Mouse (Mus musculus) megakaryocyte-erythroid progenitor cell, adult 5-6 weeks (primary cell): ENCODE measurements around the gene Trpm2. TPM values are rescaled to one million over a fixed set of nuclear protein-coding genes. Genes with fewer than 3 reads are reported as not detected.

Experiments
- ATAC-seq: replicated peaks from 2 replicates; pipeline ENCODE4 v1.8.0; 2016; ENCODE audit warnings: mild to moderate bottlenecking, inconsistent platforms; ENCODE audit not compliant: severe bottlenecking, poor library complexity, low FRiP score, low TSS enrichment
- total RNA-seq, 2 experiments: library from RNA; stranded (forward) in 1 of 2; stranded (reverse) in 1 of 2; fragments of 200-1000, 215-1000 nt in 1 of 2; fragments of >200 nt in 1 of 2; fragmentation: Nextera tagmentation in 1 of 2; gene quantifications; 2 replicates each; pipeline ENCODE4 v1.2.3; 2014 to 2017

The Trpm2 gene
- total RNA-seq, 2 experiments from 2014 or later, result 0.23 TPM; not detected in 1

GRCm38 (mm10) chr10:77916636-77917335 lies 53.6 kb downstream of the Trpm2 start:
- peak; percentile 53; the same call in 1 of the 2 replicates for ATAC-seq

- ATAC-seq, result no peak
Measured at GRCm38 (mm10) chr10:77913292-77913691, 57.1 kb downstream of the Trpm2 start.

- no peak for ATAC-seq
Measured at GRCm38 (mm10) chr10:77912605-77913004, 57.8 kb downstream of the Trpm2 start.

- peak; percentile 71 for ATAC-seq
Measured at GRCm38 (mm10) chr10:77902894-77903715, 67.3 kb downstream of the Trpm2 start.

DNA sequence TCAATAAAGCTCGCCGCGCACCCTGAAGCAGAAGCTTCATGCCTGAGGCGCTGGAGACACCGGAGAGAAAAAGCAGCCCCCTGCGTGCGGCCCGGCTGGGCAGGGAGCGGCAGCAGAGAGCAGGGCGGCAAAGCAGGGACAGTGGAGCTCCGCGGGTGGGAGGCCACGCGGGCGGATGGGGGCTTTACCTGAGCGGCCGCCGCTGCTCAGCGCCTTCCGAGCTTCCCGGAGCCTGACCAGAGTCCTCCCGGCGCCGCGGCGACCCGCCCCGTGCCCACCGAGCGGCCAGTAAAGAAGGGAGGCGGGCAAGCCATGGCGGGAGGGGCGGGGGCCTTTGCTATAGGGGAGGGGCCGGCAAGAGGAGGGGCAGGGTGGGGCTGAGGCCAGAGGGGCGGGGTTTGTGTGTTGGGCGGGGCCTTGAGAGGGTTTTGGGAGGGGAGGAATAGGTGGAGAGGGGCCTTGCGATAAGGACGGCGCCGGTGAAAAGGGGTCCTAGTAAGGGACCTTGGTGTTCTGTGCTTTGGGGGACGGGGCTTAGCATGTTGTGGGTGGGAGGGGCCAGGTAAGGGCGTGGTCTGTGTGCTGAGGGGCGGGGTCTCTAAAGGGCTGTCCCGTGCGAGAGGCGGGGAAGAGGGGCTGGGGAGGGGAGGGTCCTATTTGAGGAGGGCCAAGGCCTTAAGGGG lies 68.0 kb downstream of the Trpm2 start, which contains the start of gene Lrrc3:
Lrrc3 (minus strand) TSS at position 326 of the 683 bp plus-strand sequence.
- peak; percentile 41; the same call in 1 of the 2 replicates for ATAC-seq

GRCm38 (mm10) chr10:77901871-77902210 lies 68.5 kb downstream of the Trpm2 start:
- ATAC-seq, result no peak

DNA sequence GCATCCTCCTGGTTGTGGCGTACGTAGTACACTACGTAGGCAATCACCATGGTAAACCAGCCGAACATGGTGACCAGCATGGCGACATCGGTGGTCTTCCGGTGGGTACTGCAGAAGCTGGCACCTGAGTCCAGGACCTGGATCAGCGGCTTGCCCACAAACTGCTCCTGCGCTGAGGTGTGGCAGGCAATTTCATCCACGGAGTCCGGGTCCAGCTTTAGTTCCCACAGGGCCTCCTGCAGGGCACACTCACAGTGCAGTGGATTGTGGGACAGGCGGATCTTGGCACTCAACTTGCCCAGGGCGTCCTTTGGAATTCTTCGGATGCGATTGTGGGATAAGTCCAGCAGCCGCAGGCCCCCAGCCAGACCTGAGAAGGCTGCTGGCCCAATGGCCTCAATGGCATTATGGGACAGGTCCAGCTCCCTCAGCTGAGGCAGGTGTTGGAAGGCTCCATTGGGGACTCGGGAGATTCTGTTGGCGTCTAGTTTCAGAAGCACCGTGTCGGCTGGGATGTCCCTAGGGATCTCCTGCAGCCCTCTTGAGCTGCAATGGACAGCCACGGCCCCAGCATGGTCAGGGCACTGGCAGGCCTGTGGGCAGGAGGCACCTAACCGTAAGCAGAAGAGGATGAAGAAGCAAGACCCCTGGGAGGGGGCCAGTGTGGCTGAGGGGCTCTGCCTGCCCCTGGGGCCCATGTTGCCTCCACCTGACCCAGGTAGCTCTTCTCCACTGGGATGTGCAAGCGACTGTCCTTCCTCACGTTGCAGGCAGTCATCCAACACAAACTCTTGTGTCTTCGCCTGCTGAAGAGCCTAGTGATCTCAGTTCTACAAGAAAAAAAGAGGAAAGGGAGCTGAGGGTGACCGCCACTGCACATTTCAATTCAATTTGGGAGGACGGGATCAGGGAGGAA lies 69.2 kb downstream of the Trpm2 start:
- ATAC-seq, result no peak

DNA sequence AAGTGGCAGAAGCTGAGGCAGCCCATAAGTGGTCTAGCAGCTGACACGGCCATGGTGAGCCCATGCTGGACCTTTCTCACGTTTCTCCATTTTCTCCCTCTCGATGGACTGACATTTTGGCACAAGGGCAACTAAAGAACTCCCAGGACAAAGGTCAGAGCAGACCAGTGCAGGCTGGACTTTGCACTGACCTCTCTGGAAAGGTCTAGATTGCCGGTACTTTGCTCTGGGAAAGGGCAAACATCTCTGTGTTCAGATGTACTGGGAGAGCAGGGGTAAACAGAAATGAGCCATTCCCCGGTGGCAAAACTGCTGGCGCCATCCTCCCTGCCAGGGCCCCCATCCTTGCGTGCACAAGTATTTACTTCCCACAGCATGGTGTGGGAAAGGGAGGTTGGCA lies 70.2 kb downstream of the Trpm2 start:
- no peak for ATAC-seq

- no peak for ATAC-seq
Measured at GRCm38 (mm10) chr10:77895562-77895961, 74.8 kb downstream of the Trpm2 start.

DNA sequence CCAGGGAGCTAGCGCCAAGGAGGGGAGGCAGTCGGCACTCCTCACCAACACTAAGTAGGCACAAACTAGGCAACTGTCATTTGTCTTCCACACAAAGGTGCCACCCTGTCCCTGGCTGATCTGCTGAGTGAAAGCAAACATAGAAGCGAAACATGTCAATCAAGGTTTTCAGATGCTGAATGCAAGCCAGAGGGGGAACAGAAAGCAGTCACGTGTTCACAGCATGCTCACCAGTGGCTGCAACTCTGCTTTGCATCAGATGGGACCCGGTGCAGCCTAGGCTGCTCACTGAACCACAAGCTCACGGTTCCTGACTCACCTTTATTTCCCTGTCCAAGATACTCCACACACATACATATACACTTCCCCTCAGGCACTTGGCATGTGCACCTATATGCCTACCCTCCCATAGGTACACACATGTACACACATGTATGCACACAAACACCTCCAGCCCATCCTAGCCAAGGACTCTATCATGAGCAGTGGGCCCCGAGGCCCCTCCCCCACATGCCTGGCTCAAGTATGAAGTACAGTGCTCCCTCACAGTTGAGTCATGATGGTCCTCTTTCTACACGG lies 79.3 kb downstream of the Trpm2 start:
- ATAC-seq, result no peak

DNA sequence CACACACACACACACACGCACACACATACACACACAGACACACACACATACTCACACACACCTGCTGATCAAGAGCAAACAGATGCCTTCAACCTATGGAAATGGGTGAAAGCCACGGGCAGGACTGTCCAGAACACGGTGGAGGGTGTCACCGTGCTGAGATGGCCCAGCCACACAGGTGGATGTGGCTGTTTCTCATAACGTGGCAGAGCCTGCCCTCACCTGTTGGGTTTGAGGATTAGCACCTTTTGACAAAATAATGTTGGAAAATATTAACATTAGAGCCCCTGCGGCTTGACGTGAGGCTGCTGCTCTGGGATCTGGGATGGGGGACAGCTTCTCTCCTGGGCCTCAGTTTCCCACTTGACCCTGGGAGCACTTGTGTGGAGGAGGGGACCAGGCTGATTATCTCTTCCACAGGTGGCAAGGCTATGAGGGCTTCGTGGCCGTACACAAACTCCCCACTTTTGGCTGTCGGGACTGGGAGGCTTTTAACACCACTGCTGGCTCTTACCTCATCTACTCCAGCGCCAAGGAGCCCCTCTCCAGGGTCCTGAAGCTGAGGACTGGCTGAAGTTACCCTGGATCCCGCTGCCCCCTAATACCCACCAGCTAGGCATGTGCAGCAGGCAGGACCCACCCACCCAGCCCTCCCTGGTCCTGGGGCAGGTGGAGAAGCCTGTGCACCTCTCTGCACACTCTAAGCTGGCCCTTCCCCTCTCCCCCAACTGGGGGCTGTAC lies 84.2 kb downstream of the Trpm2 start:
- no peak for ATAC-seq

GRCm38 (mm10) chr10:77882553-77882952 lies 87.8 kb downstream of the Trpm2 start:
- no peak for ATAC-seq

GRCm38 (mm10) chr10:77880305-77880704 lies 90.1 kb downstream of the Trpm2 start:
- no peak for ATAC-seq

GRCm38 (mm10) chr10:77878985-77879384 lies 91.4 kb downstream of the Trpm2 start:
- ATAC-seq, result no peak

- no peak for ATAC-seq
Measured at GRCm38 (mm10) chr10:77869651-77870050, 100.7 kb downstream of the Trpm2 start.

DNA sequence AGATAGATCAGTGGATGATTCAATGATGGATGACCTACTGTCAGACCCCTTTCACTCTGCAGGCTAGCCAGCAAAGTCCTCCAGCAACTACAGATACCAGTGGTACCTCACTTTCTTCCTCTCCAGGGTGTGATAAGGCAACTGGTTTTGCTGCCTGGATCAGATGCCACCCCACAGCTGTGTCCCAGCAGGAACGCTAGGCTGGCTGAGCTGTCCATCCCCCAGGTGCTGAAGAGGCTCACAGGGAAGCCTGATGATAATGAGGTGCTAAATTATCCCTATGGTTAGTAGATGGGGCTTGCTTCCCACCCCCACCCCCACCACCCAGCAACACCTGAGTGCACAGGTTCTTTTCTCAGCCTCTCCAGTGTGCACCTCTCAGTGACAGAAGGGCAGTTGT lies 102.8 kb downstream of the Trpm2 start:
- ATAC-seq, result no peak

DNA sequence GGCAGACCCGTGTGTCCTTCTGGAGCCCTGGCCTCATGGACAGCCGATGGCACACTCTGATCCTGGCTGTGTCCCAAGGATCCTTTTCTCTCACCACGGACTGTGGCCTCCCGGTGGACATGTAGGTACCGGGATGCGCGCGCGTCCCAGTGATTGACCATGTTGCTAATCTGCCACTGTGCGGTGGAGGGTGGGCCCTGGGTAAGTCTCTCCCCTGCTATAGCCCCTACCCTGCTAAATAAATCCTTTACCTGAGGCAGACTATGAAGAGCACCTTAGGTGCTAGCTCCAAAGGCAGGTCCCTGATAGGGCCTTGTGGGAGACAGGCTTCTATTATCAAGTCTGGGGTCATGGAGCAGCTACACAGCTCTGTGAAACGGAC lies 105.6 kb downstream of the Trpm2 start:
- ATAC-seq, result no peak

GRCm38 (mm10) chr10:77864067-77864761 lies 106.1 kb downstream of the Trpm2 start:
- peak; percentile 99 for ATAC-seq
